Mouse (Mus musculus) adrenal gland, adult (tissue): Measurements from ENCODE around the gene Tbl3.

Experiments used
- DNase-seq, 2 experiments: peaks; one replicate each; pipeline ENCODE4 v3.0.0; 2022 to 2023; ENCODE audit warnings: low spot score in 1 of 2; ENCODE audit not compliant: inconsistent age in 2 of 2

Tbl3 gene

GRCm38 (mm10) chr17:24658017-24658758, 49.3 kb downstream of the Tbl3 start, which contains the start of gene Npw:
Gene Npw (minus strand): TSS chr17:24658457.
- DNase-seq: peak in 1 of 2 experiments; percentile 54

GRCm38 (mm10) chr17:24654969-24655368, 52.5 kb downstream of the Tbl3 start:
- DNase-seq: no peak

- DNase-seq: peak; percentile 70 to 90
Observed at GRCm38 (mm10) chr17:24653967-24654710, 53.3 kb downstream of the Tbl3 start.

GRCm38 (mm10) chr17:24651835-24652234, 55.6 kb downstream of the Tbl3 start:
- peak in 1 of 2 experiments; percentile 29 for DNase-seq

GRCm38 (mm10) chr17:24650766-24651165, 56.7 kb downstream of the Tbl3 start:
- no peak for DNase-seq

GRCm38 (mm10) chr17:24650070-24650616, 57.3 kb downstream of the Tbl3 start, which contains the start of gene Slc9a3r2:
Gene Slc9a3r2 (minus strand): TSS chr17:24650327.
- peak; percentile 73 to 88 for DNase-seq

- peak; percentile 64 to 75 for DNase-seq
Observed at GRCm38 (mm10) chr17:24649581-24650069, 57.8 kb downstream of the Tbl3 start.

- peak in 1 of 2 experiments; percentile 36 for DNase-seq
Observed at GRCm38 (mm10) chr17:24648731-24649377, 58.6 kb downstream of the Tbl3 start.
